Mouse (Mus musculus) retina, postnatal 1 day (tissue): ENCODE measurements around the gene Minpp1.
A peak's percentile ranks its signal among the peaks of the same experiment; 100 is the strongest.

Source experiments
- DNase-seq: peaks from one replicate; pipeline ENCODE4 v3.0.0-alpha.2; 2012

Gene Minpp1

GRCm38 (mm10) chr19:32490976-32491375 is 5.4 kb downstream of the Minpp1 start:
- no peak for DNase-seq

DNA sequence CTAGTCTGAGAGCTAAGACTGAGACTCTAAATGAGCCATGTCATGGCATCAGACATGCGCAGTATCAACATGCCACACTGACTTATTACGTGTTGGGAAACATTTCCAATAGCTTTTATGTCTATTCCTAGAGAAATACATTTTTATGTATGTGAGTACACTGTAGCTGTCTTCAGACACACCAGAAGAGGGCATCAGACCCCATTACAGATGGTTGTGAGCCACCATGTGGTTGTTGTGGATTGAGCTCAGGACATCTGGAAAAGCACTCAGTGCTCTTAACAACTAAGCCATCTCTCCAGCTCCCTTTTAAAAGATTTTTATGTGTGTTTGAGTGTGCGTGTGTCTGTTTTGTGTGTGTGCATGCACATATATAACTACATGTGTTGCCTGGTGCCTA is 6.8 kb downstream of the Minpp1 start:
- DNase-seq = no peak

- no peak for DNase-seq
Measured at GRCm38 (mm10) chr19:32492981-32493380, 7.4 kb downstream of the Minpp1 start.

GRCm38 (mm10) chr19:32493471-32493870 is 7.9 kb downstream of the Minpp1 start:
- no peak for DNase-seq

GRCm38 (mm10) chr19:32494611-32495010 is 9.0 kb downstream of the Minpp1 start:
- no peak for DNase-seq

GRCm38 (mm10) chr19:32495034-32495433 is 9.5 kb downstream of the Minpp1 start:
- DNase-seq = no peak

DNA sequence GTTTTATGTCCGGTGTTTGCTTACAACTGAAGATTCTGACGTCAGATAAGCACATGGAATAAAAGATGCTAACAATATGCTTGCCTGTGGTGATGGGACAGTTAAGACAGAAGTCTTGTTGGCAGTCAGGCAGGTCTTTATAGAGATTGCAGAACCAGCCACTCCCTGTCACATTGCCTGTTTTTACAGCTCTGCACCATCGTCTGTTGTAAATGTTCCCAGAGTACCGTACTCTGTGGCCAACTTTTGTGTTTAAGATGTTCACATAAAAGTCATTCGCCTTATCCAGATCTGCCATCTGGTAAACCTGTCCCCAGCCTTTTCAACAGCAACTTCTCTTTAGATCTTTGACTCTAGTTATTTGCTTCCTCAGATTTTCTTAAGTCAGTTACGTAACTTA is 11.8 kb downstream of the Minpp1 start:
- no peak for DNase-seq

GRCm38 (mm10) chr19:32498002-32498401 is 12.4 kb downstream of the Minpp1 start:
- DNase-seq = no peak

- peak; percentile 50 for DNase-seq
Measured at GRCm38 (mm10) chr19:32501414-32501813, 15.8 kb downstream of the Minpp1 start.

- no peak for DNase-seq
Measured at GRCm38 (mm10) chr19:32506081-32506480, 20.5 kb downstream of the Minpp1 start.

DNA sequence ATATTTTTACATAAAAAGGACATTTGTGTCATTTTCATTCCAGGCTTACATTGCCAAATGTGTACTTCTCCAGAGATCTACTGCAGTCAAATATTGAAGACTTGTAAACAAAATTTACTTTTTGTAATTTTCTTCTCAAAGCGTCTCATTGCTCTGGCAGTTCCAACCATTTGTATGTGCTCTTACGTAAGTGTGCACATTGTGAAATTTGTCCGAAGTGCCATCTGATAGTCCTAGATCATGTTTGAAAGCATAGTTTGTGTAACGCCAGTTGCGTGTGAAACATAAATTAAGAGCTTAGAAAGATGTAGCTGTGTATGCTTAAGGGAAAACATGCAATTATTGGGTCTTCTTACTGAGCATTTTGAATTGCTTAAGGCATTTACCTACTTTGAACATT is 20.9 kb downstream of the Minpp1 start:
- no peak for DNase-seq

DNA sequence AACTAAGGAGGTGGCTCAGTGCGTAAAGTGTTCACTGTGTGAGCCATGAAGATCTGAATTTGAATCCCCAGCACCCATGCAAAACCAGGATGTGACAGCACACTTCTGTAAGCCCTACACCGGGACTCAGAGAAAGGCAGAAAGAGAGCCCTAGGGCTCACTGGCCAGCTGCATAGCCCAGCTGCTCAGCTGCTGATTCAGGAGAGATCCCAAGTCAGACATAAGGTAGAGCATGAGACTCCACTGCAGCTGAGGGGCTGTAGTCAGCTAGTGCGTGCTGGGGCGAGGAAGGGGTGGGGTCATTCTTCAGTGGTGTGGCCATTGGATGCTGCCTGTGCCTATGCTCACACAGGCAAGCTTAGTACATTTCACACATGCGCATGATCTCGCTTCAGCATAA is 21.5 kb downstream of the Minpp1 start:
- no peak for DNase-seq

DNA sequence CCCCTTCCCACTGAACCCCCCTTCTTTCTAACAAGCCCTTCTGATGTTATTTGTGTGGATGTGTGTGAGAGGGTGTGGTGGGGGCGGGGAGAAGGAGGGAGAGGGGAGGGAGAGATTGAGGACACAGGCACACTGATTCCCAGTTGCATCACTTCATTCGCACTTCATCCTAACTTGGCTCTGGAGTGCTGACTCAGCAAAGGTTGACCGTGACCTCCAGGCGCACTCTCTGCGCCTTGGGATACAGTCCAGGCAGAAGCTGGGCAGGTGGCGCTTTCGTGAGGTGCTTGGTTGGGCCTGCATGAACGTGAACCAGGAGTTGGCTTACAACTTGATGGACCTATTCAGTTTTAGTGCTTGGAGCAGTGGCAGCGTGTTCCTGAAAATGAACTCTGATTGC is 22.0 kb downstream of the Minpp1 start:
- DNase-seq = no peak

DNA sequence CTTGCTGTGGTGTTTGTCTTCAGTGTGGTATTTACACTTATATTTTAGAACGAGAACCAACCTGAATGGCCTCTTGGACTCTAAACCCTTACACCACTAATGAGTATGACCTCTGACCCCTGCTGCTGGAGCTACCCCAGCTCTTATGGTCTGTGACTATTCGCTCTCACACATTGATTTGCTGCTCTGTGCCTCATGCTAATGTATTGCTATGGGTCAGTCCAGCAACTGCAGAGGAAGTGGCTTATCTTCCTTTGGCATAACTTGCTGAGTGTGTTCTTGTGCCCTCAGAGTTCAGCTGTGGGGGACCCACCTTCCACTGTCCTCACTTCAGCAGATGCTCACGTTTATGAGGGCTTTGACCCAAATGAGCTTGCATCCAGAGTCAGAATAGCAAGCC is 24.7 kb downstream of the Minpp1 start:
- DNase-seq = no peak

- DNase-seq = no peak
Measured at GRCm38 (mm10) chr19:32510962-32511361, 25.4 kb downstream of the Minpp1 start.

DNA sequence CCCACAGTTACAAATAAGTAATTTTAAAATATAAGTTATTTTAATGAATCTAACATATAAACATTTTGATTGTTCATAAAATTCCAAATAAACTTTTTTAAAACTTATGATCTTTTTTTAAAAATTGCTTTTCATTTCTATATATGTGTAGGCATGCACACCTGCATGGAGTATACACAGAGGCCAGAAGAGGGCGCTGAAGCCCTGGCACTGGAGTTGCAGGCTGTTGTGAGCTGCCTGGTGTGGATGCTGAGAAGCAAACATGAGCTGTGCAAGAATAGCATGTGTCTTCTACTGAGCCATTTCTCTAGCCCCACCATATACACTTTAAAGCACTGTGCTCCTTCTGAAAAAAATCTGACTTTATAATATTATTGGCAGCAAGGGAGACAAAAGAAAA is 26.9 kb downstream of the Minpp1 start:
- DNase-seq = no peak

GRCm38 (mm10) chr19:32516575-32516974 is 31.0 kb downstream of the Minpp1 start:
- no peak for DNase-seq

DNA sequence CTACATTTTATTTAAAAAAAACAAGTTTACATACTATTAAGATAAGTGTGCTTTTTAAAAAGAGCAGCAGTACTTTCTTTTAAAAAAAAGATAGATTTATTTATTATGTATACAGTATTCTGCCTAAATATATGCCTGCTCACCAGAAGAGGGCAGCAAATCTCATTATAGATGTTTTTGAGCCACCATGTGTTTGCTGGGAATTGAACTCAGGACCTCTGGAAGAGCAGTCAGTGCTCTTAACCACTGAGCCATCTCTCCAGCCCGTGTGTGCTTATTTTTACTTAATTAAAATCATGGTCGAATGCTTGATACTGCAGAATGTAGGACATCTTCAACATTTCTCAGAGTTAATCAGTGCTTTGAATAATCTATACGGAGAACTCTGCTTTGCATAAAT is 35.9 kb downstream of the Minpp1 start:
- no peak for DNase-seq

DNA sequence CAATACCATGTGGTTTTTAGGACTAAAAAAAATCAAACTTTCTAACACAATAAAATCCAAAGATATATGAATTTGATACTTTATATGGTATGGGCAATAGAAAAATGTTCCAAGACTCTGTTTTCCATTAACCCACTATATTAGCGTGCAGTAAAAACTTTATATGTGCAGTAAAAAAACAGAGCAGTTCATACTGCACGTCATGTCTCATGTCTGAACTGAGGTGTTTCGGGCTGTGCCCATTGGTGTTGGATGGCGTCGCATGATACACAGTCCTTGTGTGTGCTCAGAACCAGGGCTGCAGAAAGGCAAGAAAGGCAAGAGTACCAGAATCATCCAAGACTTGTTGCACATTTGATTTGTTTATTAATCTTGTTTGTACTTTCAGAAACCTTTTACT is 36.7 kb downstream of the Minpp1 start:
- no peak for DNase-seq

DNA sequence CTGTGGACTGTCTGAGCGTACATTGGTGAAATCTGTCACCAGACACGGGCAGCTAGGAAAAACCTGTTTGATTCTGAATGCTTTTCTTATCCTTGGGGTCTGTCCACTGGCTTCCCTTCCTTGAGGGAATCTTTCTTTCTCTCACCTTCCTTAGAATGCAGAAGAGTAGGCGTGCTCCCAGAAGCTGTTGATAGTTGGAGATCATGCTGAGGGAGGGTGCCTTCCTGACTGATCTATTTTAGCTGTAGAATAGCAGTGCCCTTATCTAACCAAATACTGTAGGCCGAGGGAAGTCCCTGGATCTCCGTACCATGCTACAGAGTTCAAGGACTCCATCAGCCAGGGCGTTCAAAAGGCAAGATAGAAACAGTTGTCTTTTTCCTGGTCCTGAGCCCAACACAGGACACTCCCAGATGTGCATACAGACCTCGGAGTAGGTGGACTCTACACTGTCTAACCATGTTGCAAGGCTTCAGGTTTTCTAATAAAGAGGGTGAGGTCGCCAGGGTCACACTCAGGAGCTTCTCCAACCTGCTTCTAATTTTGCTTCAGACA is 37.3 kb downstream of the Minpp1 start:
- no peak for DNase-seq

DNA sequence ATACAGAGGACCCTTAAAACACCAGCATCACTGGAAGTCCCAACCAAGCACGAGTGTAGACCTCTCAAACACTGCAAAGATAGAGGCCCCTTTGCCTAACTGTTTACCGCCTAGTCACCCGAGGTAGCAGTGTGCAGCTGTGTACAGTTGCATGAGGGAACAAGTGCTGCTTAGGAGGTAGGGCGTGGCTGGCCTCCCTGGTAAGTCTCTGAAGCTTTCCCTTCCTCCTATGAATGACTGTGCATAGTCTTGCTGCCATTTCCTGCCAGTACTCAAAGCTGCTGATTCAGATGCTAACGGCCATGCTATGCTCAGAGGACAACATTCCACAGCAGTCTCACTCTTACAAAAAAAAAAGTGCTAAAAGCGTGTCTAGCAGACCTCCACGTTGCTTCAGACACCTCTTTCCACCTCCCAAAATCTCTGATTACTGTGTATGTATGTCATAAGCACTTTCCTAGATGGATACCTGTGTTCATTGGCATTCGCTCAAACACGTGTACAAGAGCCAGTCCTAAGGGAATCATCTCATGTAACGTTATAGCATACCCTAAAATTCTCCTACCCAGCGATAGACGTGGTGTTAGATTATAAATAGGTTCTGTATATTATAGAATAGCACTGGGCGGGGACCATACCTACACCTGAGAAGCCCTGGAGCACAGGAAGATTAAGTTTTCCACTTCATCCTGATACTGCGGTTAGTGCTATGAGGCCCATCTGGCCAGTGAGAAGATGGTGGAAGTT is 38.4 kb downstream of the Minpp1 start:
- DNase-seq = no peak

GRCm38 (mm10) chr19:32524516-32524860 is 38.9 kb downstream of the Minpp1 start:
- DNase-seq = no peak

GRCm38 (mm10) chr19:32527139-32527538 is 41.6 kb downstream of the Minpp1 start:
- no peak for DNase-seq

GRCm38 (mm10) chr19:32528723-32529122 is 43.2 kb downstream of the Minpp1 start:
- DNase-seq = no peak
